Mouse (Mus musculus) cerebellum, adult (tissue): ENCODE data around the gene Draxin.
"Not testable (repeated sequence)": the region's sequence is repeated elsewhere in the genome, so short reads cannot be mapped to it uniquely, and the experiment has no call there.

Experiments
- ATAC-seq: cut with Nextera tagmentation; 2 replicates; pipeline ENCODE4 v1.9.2; 2017; ENCODE audit warnings: mild to moderate bottlenecking, moderate library complexity, mixed read lengths; ENCODE audit not compliant: insufficient number of reproducible peaks, low FRiP score, low TSS enrichment

Draxin gene

DNA sequence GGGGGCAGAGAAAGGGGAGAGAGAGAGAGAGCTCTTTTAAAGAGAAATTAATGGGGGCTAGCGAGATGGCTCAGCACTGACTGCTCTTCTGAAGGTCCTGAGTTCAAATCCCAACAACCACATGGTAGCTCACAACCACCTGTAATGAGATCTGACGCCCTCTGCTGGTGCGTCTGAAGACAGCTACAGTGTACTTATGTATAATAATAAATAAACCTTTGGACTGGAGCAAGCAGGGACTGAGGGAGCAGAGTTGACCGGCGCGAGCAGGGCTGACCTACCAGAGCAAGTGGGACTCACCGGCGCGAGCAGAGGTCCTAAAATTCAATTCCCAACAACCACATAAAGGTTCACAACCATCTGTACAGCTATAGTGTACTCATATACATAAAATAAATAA lies 10.9 kb downstream of the Draxin start:
- ATAC-seq = not testable (repeated sequence)

DNA sequence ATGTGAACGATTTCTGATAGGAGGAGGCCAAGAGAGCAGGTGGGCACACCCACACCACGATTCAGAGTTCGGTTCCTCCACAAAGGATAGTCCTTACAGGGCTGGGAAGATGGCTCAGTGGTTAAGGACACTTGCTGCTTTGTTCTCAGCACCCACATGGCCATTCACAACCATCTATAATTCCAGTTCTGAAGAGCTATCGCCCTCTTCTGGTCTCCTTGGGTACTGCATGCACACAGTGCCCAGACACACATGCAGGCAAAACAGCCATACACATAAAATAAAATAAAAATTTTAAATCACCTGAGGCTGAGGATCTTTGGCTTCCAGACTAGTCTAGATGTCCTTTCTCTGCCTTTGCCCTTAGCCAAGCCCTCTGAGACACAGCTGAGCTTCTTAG lies 13.1 kb downstream of the Draxin start:
- ATAC-seq = no peak

DNA sequence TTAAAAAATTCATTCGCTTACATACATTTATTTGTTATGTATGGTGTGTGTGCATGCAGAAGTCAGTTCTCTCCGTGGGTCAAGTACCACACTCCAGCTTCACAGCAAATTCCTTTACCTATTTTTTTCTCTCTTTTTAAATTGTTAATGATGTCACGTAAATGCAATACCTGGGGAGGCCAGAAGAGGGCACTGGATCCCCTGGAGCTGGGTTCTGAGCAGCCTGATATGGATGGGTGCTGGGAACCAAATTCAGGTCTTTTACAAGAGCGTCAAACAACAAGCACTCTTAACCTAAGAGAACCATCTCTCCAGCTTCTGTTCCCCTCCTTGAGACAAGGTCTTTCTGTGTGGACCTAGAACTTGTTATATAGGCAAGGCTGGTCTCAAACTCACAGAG lies 13.8 kb downstream of the Draxin start:
- no peak for ATAC-seq

DNA sequence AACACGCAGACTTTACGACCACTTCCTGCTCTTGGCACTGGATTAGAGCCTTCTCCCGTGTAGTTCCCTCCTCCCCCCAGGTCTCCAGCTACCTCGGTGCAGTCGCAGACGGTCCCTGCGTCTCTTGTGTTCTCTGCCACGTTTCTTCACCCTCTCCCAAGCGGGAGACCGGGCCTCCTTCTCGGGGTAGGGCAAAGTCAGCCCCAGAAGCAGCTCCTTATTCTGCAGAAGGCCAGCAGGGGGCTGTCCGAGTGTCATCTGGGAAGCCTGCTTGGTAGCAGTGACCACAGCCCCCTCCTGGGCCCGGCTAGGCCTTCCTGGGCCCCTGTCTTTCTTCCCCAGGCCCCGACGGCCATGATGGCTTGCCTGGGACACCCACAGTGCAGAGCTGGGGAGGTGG lies 15.0 kb downstream of the Draxin start:
- no peak for ATAC-seq

DNA sequence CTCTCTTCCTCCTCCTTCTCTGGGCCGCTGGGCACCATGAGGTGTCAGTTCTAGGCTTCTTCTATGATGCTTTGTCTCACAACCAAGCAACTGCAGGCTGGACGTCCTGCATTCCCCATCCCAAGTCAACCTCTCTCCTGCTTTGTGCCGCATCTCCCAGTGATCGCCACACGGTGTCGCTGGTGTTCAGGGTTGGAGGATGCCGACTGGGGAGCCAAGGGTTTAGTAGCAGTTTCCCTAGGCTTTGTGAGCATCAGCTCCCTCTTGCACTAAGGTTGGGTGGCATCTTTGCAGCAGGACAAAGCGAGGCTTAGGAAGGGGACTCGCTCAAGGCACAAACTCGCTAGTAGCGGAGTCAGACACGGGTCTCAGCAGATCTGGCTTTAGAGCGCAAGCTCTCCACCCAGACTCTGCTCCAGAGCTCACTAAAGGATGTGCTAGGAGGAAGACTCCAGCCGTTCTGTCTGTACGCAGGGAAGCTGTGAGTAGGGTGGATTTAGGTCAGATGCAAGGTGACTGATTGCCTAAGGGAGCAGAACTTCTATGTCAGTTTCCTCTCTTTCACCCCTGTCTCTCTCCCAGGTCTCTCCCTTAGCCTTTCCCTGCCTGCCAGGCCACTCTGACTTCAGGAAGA lies 15.6 kb downstream of the Draxin start:
- peak; percentile 74; the same call in 1 of the 2 replicates for ATAC-seq

DNA sequence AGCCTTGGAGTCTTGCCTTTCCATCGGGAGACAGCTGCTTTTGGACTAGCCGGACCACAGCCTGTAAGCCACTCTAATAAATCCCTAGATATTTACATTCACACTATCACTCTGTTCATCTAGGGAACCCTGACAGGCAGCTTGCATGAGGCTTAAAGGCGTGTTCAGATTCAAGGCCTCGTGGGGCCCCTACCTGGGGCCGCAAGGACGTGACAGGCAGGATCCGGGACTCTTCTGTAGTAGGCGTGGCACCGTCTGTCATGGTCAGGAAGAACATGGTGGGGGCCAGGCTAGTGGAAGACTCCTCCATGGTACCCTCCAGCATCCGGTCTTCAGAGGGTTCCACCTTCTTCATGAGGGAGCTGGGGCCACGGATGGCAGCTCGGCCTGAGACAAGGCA lies 18.0 kb downstream of the Draxin start:
- ATAC-seq = no peak

DNA sequence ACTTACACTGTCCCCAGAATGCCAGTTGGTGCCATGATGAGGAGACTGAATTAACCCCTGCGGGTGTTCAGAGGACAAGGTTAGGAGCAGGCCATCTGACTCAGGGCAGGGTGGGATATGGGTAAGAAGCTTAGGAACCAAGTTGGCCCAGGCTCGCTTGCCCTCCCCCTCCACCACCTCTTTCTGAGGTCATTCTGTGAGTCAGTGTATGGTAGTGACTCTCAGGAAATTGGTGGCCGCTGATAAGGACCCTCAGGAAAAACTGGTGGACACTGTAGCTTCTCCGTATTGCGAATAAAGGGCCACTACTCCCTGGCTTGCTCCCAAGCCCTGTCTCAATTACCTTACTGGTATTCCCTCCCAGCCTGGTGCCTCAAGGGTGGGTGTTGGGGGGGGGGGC lies 21.3 kb downstream of the Draxin start:
- no peak for ATAC-seq

DNA sequence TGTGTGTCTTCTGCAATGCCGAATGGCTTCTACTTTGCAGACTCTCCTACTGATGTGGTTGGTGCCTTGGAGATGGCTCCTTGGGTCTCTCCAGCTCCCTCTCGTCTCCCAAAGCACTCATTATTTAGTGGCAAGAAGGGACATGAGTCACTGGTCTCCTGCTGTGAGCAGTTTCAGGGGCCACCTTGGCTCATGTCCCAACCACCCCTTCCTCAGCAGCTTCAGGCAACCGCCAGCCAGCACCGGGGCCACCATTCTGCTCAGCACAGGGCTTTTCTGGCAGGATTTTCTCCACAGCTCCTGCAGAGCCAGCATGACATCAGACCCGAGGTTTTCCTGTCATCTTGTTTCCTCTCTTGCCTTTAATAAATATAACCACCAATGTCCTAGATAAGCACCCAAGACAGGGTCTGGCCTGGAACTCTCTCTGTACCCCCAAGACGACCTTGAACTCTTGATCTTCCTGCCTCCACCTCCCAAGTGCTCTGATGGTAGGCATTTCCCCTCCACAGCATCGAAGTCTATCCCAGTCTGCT lies 21.9 kb downstream of the Draxin start:
- ATAC-seq = no peak

DNA sequence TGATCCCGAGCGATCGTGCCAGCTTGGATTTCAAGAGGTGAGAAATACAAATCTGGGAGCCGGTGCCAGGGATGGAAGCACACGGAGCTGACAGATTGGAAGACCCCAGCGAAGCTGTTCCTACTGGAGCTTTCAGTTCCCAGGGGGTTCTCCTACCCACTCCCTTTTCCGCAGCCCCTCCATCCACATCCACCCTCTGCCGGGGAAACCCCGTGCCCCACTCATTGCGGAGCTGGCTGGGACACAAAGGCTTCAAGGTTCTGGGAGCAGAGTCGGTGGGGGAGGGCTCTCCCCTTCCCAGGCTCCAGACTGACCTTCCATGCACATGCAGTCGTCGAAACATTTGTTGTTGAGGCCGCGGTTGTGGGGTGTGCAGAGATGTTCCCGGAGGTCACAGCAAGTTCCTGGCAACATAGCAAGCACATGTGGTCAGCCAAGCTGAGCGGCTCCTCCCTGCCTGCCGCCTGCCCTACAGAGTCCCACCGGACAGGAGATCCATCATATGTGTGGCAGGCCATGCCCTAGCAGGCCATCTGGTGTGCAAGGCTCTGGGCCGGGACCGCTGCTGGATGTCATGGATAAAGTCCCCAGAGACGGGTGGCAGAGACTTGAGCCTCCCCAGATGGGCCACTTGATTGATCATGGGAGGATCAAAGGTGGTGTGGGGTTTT lies 22.7 kb downstream of the Draxin start:
- no peak for ATAC-seq

DNA sequence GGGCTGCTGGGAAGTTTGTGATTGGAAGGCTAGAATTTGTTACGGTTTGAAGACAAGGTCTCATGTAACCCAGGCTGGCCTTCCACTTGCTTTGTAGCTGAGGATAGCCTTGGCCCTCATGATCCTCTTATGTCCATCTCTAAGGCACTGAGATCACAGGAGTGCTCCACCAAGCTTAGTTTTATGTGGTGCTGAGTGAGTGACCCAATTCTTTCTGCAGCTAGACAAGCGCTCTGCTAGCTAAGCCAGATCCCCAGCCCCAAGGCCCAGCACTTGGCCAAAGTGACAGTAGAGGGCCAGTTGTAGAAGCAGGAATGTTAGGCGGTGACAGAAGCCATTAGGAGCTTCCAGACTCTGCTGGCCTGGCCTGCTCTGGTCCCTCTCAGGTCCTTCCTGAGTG lies 26.4 kb downstream of the Draxin start:
- no peak for ATAC-seq

DNA sequence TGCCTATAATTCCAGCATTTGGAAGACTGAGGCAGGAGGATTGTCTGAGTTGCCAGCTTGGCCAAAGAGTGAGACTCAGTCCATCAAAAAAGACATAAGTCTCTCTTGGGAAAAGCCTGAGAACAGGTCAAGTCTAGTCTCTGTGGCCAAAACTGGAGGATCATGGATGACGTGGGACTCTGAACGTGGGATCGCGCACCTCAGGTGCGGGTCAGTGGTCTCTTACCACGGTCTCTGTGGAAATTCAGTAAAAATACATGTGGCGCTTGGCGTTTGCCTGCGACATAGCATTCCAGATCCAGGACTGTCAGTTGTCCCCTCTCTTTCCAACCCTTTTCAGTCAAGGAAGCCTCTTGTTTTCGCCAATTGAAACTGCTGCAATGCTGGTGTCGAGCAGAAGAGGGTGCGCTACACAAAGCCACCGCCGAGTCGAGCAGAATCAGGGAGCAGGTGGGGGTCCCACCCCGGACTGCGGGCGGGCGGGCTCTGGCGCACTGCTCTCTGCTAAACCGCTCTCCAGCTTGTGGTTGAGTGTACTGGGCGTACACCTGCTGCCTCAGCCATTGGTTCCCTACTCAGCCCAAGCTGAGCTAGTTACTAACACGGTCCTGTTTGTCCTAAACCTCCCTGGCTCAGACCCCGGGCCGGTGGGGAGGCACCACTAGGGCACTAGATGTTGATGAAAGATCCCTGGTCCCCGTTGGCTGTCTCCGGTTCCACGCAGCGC lies 28.5 kb downstream of the Draxin start:
- peak; percentile 83; the same call in 1 of the 2 replicates for ATAC-seq

DNA sequence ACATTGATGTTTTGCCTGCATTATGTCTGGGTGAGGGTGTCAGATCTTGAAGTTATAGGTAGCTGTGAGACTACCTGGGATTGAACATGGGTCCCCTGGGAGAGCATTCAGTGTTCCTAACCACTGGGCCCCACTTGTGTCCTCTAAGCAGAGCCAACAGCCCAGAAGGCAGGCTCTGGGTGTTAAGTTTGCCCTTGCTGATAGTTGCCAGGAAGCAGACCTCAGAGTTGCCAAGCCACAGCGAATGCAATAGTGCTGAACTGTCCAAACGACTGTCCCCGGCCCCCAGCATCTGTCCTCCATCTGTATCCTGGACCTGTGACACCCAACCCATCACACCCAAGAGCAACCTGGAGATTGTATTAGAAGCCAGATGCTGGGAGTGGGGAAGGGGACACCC lies 31.8 kb downstream of the Draxin start:
- no peak for ATAC-seq

DNA sequence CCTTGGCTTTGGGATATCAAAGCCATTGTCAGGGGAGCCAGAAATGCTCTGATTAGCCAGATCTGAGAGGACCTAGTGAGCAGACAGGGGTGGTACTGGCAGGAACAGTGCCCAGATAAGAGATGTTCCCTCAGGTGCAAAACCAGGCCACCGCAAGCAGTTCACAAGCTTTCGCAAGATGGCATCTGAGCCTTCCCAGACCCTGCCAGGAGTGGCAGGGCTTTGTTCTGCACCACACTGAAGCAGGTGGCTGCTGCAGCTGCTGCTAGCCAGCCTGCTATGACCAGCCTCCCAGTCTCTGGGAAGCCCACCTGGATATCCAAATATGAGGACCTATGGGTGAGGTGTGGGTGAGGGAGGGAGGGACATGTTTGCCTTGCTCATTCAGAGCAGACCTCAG lies 32.6 kb downstream of the Draxin start:
- ATAC-seq = no peak

DNA sequence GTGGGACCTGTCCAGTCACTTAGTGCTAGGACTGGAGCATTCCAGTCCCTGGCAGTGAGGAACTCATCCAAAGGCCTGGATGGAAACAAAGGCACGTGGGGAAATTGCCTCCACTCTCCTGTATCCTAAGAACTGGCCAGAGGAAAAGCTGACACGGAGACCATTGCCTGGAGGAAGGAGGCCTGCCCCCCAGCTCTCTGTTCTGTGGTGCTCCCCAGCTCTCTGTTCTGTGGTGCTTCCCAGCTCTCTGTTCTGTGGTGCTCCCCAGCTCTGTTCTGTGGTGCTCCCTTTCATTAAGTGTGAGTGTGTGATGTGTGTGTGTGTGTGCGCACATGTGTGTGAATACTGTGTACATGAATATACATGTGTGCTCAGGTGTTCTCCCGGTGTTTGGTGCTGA lies 35.4 kb downstream of the Draxin start:
- no peak for ATAC-seq

DNA sequence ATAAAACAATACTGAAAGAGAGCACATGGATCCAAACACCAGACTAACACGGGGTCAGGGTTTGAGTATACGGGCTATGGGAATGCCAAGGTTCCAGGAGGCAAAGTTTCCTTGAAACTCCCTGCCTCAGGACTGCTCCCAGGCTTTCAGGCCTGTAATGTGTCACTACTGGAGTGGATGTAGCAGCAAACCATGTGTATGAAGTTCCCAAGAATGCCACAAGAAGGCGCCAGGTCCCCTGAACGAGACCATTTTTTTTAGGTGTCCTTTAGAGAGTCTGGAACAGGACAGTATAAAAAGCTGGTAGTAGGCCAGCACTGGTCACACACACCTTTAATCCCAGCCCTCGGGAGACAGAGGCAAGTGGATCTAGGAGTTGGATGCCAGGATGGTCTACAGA lies 36.3 kb downstream of the Draxin start:
- no peak for ATAC-seq

DNA sequence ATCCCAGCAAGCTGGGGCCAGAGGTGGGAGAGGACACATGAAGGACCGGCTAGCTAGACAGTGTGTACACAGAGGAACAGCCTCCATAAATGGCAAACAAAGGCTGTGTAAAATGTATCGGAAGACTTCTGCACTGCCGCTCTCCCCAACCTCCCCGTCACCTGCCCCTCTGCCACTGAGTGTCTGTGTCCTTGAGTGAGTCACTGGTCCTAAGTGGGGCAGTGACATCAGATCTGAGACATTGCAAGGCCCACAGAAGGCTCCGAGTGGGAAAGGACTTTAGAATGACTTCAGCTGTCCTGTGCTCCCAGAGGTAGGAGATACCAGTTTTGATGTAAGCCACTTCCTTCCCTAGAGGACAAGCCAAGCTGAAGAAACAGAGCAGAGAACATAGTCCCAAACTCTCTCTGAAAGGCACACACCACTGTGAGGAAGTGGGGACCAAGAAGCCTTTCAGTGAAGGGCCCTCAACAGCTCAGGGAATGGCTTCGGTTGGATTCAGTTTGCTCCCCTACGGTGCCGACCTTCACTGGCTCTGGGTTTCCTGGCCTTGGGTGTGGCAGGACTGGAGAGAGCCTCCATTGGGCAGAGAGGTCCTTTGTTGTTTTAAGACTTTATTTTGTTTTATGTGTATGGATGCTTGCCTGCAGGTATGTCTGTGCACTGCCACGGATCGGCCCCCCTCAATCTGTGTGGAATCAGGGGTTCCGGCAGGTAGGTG lies 37.8 kb downstream of the Draxin start:
- no peak for ATAC-seq

DNA sequence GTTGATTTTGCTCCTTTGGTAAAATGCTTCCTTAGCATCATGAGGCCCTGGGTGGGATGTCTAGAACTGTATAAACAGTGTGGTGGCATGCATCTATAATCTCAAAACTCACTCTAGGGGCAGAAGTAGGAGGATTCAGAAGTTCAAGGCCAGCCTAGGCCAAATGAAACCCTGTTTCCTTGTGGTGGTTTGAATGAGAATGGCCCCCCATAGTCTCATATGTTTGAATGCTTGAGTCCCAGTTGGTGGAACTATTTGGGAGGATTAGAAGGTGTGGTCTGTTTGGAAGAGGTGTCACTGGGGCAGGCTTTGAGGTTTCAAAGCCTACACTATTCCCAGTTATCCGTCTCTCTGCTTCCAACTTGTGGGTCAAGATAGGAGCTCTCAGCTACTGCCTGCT lies 39.3 kb downstream of the Draxin start:
- ATAC-seq = no peak

DNA sequence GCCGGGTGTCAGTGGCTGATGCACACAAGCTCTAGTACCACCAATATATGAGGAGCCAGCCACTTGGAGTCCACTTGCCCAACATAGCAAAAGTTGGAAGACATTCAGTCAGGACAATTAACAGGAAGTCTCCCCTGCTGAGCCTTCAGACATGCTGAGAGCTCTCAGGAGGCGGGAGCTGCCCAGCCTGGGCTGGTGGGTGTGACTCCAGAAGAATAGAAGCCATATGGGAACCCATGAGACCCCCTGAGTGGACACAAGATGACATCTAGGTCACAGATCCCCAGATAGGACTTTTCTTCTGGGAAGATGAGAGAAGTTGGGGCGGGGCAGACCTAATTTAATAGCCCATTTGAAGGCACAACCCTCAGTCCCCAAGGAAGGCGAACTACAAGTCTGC lies 41.3 kb downstream of the Draxin start:
- no peak for ATAC-seq

DNA sequence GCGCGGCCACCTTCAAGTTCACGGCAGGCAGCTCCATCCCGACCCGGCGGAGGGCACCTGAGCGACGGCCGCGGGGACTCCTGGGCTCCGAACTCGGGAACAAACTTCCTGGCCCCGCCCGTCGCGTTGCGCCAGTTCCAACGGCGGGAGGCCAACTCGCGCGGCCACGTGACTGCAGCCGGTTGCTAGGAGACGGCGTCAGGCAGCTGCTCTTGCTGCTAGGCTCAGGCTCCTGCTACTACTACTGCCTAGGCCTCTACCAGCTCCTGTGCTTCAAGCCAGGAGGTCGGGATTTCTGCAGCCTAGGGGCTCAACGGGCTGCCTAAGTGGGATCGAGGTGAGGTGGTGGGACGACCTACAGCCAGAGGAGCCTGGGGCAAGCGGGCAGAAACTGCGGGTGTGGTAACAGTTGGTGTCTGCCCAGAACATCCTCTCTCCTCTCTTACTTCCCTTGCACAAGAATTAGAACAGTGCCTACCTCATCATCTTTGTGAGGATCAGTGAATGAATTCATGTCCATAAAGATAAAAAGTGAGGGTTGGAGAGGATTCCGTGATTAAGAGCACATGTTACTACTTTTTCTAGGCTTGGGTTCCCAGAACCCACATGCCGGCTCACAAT lies 42.5 kb downstream of the Draxin start, which contains the start of gene Agtrap:
Agtrap (minus strand) TSS at position 125 of the 621 bp plus-strand sequence.
- ATAC-seq = peak; percentile 81
